10 mouse cellular contexts compared by ENCODE assay signal in the genomic region with DNA sequence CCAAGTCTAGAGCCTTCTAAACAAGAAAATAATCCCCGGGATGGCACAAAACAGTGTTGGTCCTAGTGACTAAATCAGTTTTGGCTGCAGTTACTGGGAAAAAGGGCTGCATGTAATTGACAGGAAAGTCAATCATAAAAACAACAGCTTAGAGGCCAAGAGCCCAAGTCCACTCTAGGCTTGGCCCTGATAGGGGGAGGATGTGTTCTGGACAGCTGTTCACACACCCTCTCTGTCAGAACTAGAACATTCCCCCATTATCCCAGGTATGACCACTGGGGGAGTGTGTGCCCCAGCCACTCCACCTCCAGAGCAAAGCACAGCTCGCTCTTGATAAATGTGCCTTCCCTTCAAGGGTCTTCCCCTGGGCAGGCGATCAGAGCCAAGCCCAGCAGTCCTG. TPM values are rescaled to one million over a fixed set of nuclear protein-coding genes. Genes with fewer than 3 reads are reported as not detected.
DNase-seq lines count a peak whose midpoint lies in the region; ATAC-seq and TF ChIP-seq lines count a peak whose summit lies in the region.
"Had no signal": no experiment of that assay in that cellular context is flagged by ENCODE, and none has a peak within 500 bp of the region (broad histone marks: within the 10 kb centered on the region; RNA-seq: fewer than 3 reads in every experiment).

No protein-coding gene starts in this region.

- H3K4me1 ChIP-seq in lung, embryonic 15.5 days = peaks cover 22% of the 10 kb centered on the region
- no peaks in the 10 kb centered on the region for H3K4me1 ChIP-seq in midbrain, postnatal 0 days (ENCODE audit: insufficient read depth, low read length)

- 0 out of 2 replicates have a peak, but pooled peaks cover 7% of the 10 kb centered on the region for H3K36me3 ChIP-seq in lung, embryonic 15.5 days
- peaks cover 9% of the 10 kb centered on the region; the same call in 1 of the 2 replicates for H3K36me3 ChIP-seq in midbrain, postnatal 0 days (ENCODE audit: insufficient read depth, low read length)

- H3K4me3 ChIP-seq in lung, embryonic 15.5 days = no peak overlapping the region
- no peak overlapping the region for H3K4me3 ChIP-seq in midbrain, postnatal 0 days (ENCODE audit: low read depth, low read length)
- H3K4me3 ChIP-seq: forebrain, embryonic 12.5 days had no signal

- ATAC-seq in lung, embryonic 15.5 days (ENCODE audit: borderline replicate concordance, extremely low read depth, low FRiP score, low TSS enrichment) = no peak
- peak; percentile 29 to 43; a peak in 2 of 4 replicates for ATAC-seq in hematopoietic stem cell, adult 5-6 weeks (replicated peaks in 1 of 2; ENCODE audit: insufficient read depth in 1 of 2, low FRiP score in 2 of 2, low TSS enrichment in 1 of 2, low read depth in 1 of 2, poor library complexity in 2 of 2, severe bottlenecking in 2 of 2)
- ATAC-seq in midbrain, postnatal 0 days (ENCODE audit: low FRiP score) = no peak

- no peaks in the 10 kb centered on the region for H3K9me3 ChIP-seq in lung, embryonic 15.5 days
- H3K9me3 ChIP-seq in midbrain, postnatal 0 days (ENCODE audit: low read length) = no peaks in the 10 kb centered on the region
- H3K9me3 ChIP-seq: forebrain, embryonic 12.5 days had no signal

- peak overlapping the region; percentile 71 for H3K27ac ChIP-seq in lung, embryonic 15.5 days
- no peak overlapping the region for H3K27ac ChIP-seq in midbrain, postnatal 0 days (ENCODE audit: low read depth, low read length)
- H3K27ac ChIP-seq: forebrain, embryonic 12.5 days had no signal

- 49% methylated on average over 3 of the region's 3 CpGs for WGBS in lung, embryonic 15.5 days
- 82% methylated on average over 3 of the region's 3 CpGs for WGBS in midbrain, postnatal 0 days

- no peaks in the 10 kb centered on the region for H3K27me3 ChIP-seq in lung, embryonic 15.5 days
- no peaks in the 10 kb centered on the region for H3K27me3 ChIP-seq in midbrain, postnatal 0 days (ENCODE audit: insufficient read depth, low read length)
- H3K27me3 ChIP-seq: forebrain, embryonic 12.5 days had no signal

- TF ChIP-seq CTCF in midbrain, postnatal 0 days (IDR thresholded peaks at IDR 0.05) = peak; percentile 55

- DNase-seq in embryo, embryonic 10 days (ENCODE audit: low spot score) = peak; percentile 25
- no peak for DNase-seq in embryo, embryonic 11 days
- no peak for DNase-seq in lung, postnatal 25 days (ENCODE audit: low spot score)
- peak; percentile 32 for DNase-seq in midbrain, postnatal 0 days (ENCODE audit: low spot score)
- DNase-seq in layer of hippocampus, postnatal 25 days (ENCODE audit: extremely low spot score in 1 of 2, low spot score in 1 of 2) = no peak
- no peak for DNase-seq in left cerebral cortex, adult 11 months (ENCODE audit: low spot score)

- no peak overlapping the region for H3K9ac ChIP-seq in lung, embryonic 15.5 days
- H3K9ac ChIP-seq in midbrain, postnatal 0 days (replicated peaks; ENCODE audit: low read length, poor library complexity, severe bottlenecking) = no peak overlapping the region
- H3K9ac ChIP-seq: forebrain, embryonic 12.5 days had no signal

- no peak overlapping the region for H3K4me2 ChIP-seq in lung, embryonic 15.5 days
- no peak overlapping the region for H3K4me2 ChIP-seq in midbrain, postnatal 0 days (ENCODE audit: low read depth, low read length, poor library complexity, severe bottlenecking)
- H3K4me2 ChIP-seq: forebrain, embryonic 12.5 days had no signal

RNA-seq across cellular contexts. Expression of gene Akap1, which starts 14.7 kb away (rescaled TPM):
- 18.3 and 18.8 TPM in 2 replicates for polyA plus RNA-seq in lung, embryonic 15.5 days (2015; fragmentation: Nextera tagmentation; extraction: Ambion mirVana)
- 16.7 and 22.4 TPM in 2 replicates for total RNA-seq in hematopoietic stem cell, adult 5-6 weeks (2017)
- 48.2 and 56.6 TPM in 2 replicates for total RNA-seq in midbrain, postnatal 0 days (2014; rRNA removed)
- 24.4 and 24.7 TPM in 2 replicates for polyA plus RNA-seq in midbrain, postnatal 0 days (2015; fragmentation: Nextera tagmentation; extraction: Ambion mirVana)
- total RNA-seq in layer of hippocampus, postnatal 25 days (2021) = 10 to 100 TPM; 39.8 to 42.6 TPM
- total RNA-seq: neutrophil, adult 5-6 weeks had no signal

Comparison
In these comparisons a context has a peak if more than half of its experiments do, and no peak if none do; other contexts are left out.
1. DNase-seq: peak in embryo, embryonic 10 days (single experiment) and midbrain, postnatal 0 days (single experiment); none in embryo, embryonic 11 days (single experiment), lung, postnatal 25 days (single experiment), layer of hippocampus, postnatal 25 days (0 of 2) and left cerebral cortex, adult 11 months (single experiment).
2. ATAC-seq: peak in hematopoietic stem cell, adult 5-6 weeks (2 of 2); none in lung, embryonic 15.5 days (single experiment) and midbrain, postnatal 0 days (single experiment).